Mouse (Mus musculus) embryo, embryonic 10.5 days (tissue): ENCODE measurements at regions not wholly inside any gene's neighbourhood (a gene's known extent, or its start where the extent isn't known, plus 50 kb on each side); places are given as distances from the start of the nearest gene placed in this dataset.
"Not testable (repeated sequence)": the region's sequence is repeated elsewhere in the genome, so short reads cannot be mapped to it uniquely, and the experiment has no call there.

Experiments
- DNase-seq: peaks from one replicate; pipeline ENCODE4 v3.0.0-alpha.2; 2015; ENCODE audit warnings: low spot score

GRCm38 (mm10) chr17:49278973-49279727, 149.0 kb upstream of the Mocs1 start:
- DNase-seq, result peak; percentile 60

GRCm38 (mm10) chr17:49281344-49281743, 146.8 kb upstream of the Mocs1 start:
- no peak for DNase-seq

GRCm38 (mm10) chr17:49282498-49282897, 145.7 kb upstream of the Mocs1 start:
- DNase-seq, result no peak

GRCm38 (mm10) chr17:49283491-49283890, 144.7 kb upstream of the Mocs1 start:
- DNase-seq, result no peak

GRCm38 (mm10) chr17:49291636-49292035, 136.5 kb upstream of the Mocs1 start:
- DNase-seq, result no peak

GRCm38 (mm10) chr17:49304461-49304860, 123.7 kb upstream of the Mocs1 start:
- no peak for DNase-seq

GRCm38 (mm10) chr17:49305116-49305515, 123.0 kb upstream of the Mocs1 start:
- DNase-seq, result no peak

- peak; percentile 81 for DNase-seq
Observed at GRCm38 (mm10) chr17:49309079-49309478, 119.1 kb upstream of the Mocs1 start.

GRCm38 (mm10) chr17:49314196-49314595, 114.0 kb upstream of the Mocs1 start:
- DNase-seq, result no peak

- no peak for DNase-seq
Observed at GRCm38 (mm10) chr17:49327524-49327923, 100.6 kb upstream of the Mocs1 start.

- peak; percentile 6 for DNase-seq
Observed at GRCm38 (mm10) chr17:49335318-49335717, 92.8 kb upstream of the Mocs1 start.

GRCm38 (mm10) chr17:49337881-49338280, 90.3 kb upstream of the Mocs1 start:
- DNase-seq, result no peak

- DNase-seq, result no peak
Observed at GRCm38 (mm10) chr17:49342636-49343035, 85.5 kb upstream of the Mocs1 start.

GRCm38 (mm10) chr17:49346701-49347100, 81.5 kb upstream of the Mocs1 start:
- DNase-seq, result no peak

GRCm38 (mm10) chr17:49349328-49349727, 78.8 kb upstream of the Mocs1 start:
- peak; percentile 19 for DNase-seq

- no peak for DNase-seq
Observed at GRCm38 (mm10) chr17:49359212-49359611, 69.0 kb upstream of the Mocs1 start.

- DNase-seq, result not testable (repeated sequence)
Observed at GRCm38 (mm10) chr17:49360251-49360650, 67.9 kb upstream of the Mocs1 start.

- no peak for DNase-seq
Observed at GRCm38 (mm10) chr17:49367791-49368190, 60.4 kb upstream of the Mocs1 start.

GRCm38 (mm10) chr17:49368476-49369269, 59.5 kb upstream of the Mocs1 start:
- no peak for DNase-seq

GRCm38 (mm10) chr17:49377626-49378025, 50.5 kb upstream of the Mocs1 start:
- no peak for DNase-seq
